Mouse (Mus musculus): ENCODE measurements at regions not wholly inside any gene's neighbourhood (a gene's known extent, or its start where the extent isn't known, plus 50 kb on each side); places are given as distances from the start of the nearest gene placed in this dataset.

GRCm38 (mm10) chr5:29920295-29920694 is 92.6 kb upstream of the Il6 start:
- Histone ChIP-seq H3K4me3 (ENCODE audit: low read depth, low read length) (no peak overlapping the region), H3K27ac (ENCODE audit: low read depth, low read length) (no peak overlapping the region), H3K4me2 (no peak overlapping the region), H3K27me3 (ENCODE audit: control insufficient read depth, insufficient read depth, low read length) (no peaks in the 10 kb centered on the region), H3K36me3 (ENCODE audit: control insufficient read depth, insufficient read depth, low read length) (no peaks in the 10 kb centered on the region), H3K9ac (ENCODE audit: low read depth, low read length) (no peak overlapping the region), H3K9me3 (replicated peaks; ENCODE audit: control insufficient read depth, low read length) (peaks cover 7% of the 10 kb centered on the region), H3K4me1 (ENCODE audit: control insufficient read depth, insufficient read depth, low read length) (no peaks in the 10 kb centered on the region)
- WGBS (ENCODE audit: insufficient replicate concordance), result 63% methylated on average over 2 of the region's 2 CpGs
- no peak for ATAC-seq (replicated peaks; ENCODE audit: insufficient number of reproducible peaks, low FRiP score, low TSS enrichment)

DNA sequence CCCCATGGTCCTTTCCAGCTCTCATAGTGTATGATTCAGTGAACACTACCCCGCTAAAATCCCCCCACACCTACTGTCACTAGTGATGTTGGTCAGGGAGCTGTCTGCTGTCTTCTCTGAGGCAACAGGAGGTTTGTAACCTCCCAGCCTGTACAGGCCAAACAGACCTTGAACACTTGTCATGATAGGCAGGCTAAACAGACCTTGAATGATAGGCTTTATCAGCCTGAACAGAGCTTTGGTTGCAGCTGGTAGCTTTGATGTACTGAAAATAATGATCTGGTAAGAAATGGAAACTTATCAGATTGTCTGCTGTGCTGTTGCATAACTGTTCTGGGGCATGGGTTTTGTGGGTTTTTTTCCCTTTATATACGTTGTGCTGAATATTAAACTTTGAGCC is 87.4 kb upstream of the Il6 start:
- no peak overlapping the region for H3K9ac ChIP-seq (ENCODE audit: low read depth, low read length)
- no peaks in the 10 kb centered on the region for H3K9me3 ChIP-seq (replicated peaks; ENCODE audit: control insufficient read depth, low read length)
- H3K4me2 ChIP-seq, result no peak overlapping the region
- no peaks in the 10 kb centered on the region for H3K36me3 ChIP-seq (ENCODE audit: control insufficient read depth, insufficient read depth, low read length)
- no peak overlapping the region for H3K4me3 ChIP-seq (ENCODE audit: low read depth, low read length)
- no peaks in the 10 kb centered on the region for H3K4me1 ChIP-seq (ENCODE audit: control insufficient read depth, insufficient read depth, low read length)
- no peak for ATAC-seq (replicated peaks; ENCODE audit: insufficient number of reproducible peaks, low FRiP score, low TSS enrichment)
- H3K27ac ChIP-seq (ENCODE audit: low read depth, low read length), result no peak overlapping the region
- H3K27me3 ChIP-seq (ENCODE audit: control insufficient read depth, insufficient read depth, low read length), result no peaks in the 10 kb centered on the region
- WGBS (ENCODE audit: insufficient replicate concordance), result 80% methylated on average over 2 of the region's 2 CpGs

GRCm38 (mm10) chr5:29927594-29927993 is 85.3 kb upstream of the Il6 start:
- H3K4me1 ChIP-seq (ENCODE audit: control insufficient read depth, insufficient read depth, low read length), result no peaks in the 10 kb centered on the region
- H3K9me3 ChIP-seq (replicated peaks; ENCODE audit: control insufficient read depth, low read length), result no peaks in the 10 kb centered on the region
- H3K36me3 ChIP-seq (ENCODE audit: control insufficient read depth, insufficient read depth, low read length), result no peaks in the 10 kb centered on the region
- whole genome bisulfite sequencing (ENCODE audit: insufficient replicate concordance), result 65% methylated on average over 1 of the region's 1 CpGs
- no peak overlapping the region for H3K4me2 ChIP-seq
- H3K4me3 ChIP-seq (ENCODE audit: low read depth, low read length), result no peak overlapping the region
- no peak overlapping the region for H3K27ac ChIP-seq (ENCODE audit: low read depth, low read length)
- no peaks in the 10 kb centered on the region for H3K27me3 ChIP-seq (ENCODE audit: control insufficient read depth, insufficient read depth, low read length)
- H3K9ac ChIP-seq (ENCODE audit: low read depth, low read length), result no peak overlapping the region
- ATAC-seq (replicated peaks; ENCODE audit: insufficient number of reproducible peaks, low FRiP score, low TSS enrichment), result no peak

GRCm38 (mm10) chr5:29929381-29929780 is 83.5 kb upstream of the Il6 start:
- Histone ChIP-seq H3K4me3 (ENCODE audit: low read depth, low read length) (no peak overlapping the region), H3K27ac (ENCODE audit: low read depth, low read length) (no peak overlapping the region), H3K4me1 (ENCODE audit: control insufficient read depth, insufficient read depth, low read length) (no peaks in the 10 kb centered on the region), H3K27me3 (ENCODE audit: control insufficient read depth, insufficient read depth, low read length) (no peaks in the 10 kb centered on the region), H3K9me3 (replicated peaks; ENCODE audit: control insufficient read depth, low read length) (no peaks in the 10 kb centered on the region), H3K4me2 (no peak overlapping the region), H3K9ac (ENCODE audit: low read depth, low read length) (no peak overlapping the region), H3K36me3 (ENCODE audit: control insufficient read depth, insufficient read depth, low read length) (no peaks in the 10 kb centered on the region)
- WGBS (ENCODE audit: insufficient replicate concordance), result 87% methylated on average over 2 of the region's 2 CpGs
- no peak for ATAC-seq (replicated peaks; ENCODE audit: insufficient number of reproducible peaks, low FRiP score, low TSS enrichment)

GRCm38 (mm10) chr5:29947225-29947624 is 65.7 kb upstream of the Il6 start:
- 40% methylated on average over 2 of the region's 2 CpGs for WGBS (ENCODE audit: insufficient replicate concordance)
- Histone ChIP-seq H3K9me3 (replicated peaks; ENCODE audit: control insufficient read depth, low read length) (no peaks in the 10 kb centered on the region), H3K4me2 (no peak overlapping the region), H3K27ac (ENCODE audit: low read depth, low read length) (no peak overlapping the region), H3K27me3 (ENCODE audit: control insufficient read depth, insufficient read depth, low read length) (no peaks in the 10 kb centered on the region), H3K36me3 (ENCODE audit: control insufficient read depth, insufficient read depth, low read length) (no peaks in the 10 kb centered on the region), H3K4me3 (ENCODE audit: low read depth, low read length) (no peak overlapping the region), H3K9ac (ENCODE audit: low read depth, low read length) (no peak overlapping the region), H3K4me1 (ENCODE audit: control insufficient read depth, insufficient read depth, low read length) (peaks cover 10% of the 10 kb centered on the region)
- no peak for ATAC-seq (replicated peaks; ENCODE audit: insufficient number of reproducible peaks, low FRiP score, low TSS enrichment)

DNA sequence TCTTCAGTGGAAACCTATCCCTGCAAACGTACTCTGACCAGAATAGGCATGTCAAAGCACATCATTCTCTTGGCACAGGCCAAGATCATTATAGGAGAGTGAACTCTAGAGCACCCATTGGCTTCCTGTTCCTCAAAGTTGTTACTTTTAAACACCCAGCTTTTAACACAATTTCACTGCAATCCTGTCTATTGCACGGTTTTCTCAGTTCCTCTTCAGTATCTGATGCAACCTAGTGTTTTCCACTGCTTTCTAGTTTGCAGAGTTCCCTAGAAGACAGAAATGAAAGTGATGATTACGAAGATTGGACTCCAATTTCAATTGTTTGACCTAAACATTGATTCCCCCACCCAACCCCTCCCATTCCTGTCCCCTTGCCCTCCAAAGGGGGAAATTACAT is 64.8 kb upstream of the Il6 start:
- no peak overlapping the region for H3K4me2 ChIP-seq
- ATAC-seq (replicated peaks; ENCODE audit: insufficient number of reproducible peaks, low FRiP score, low TSS enrichment), result no peak
- H3K9ac ChIP-seq (ENCODE audit: low read depth, low read length), result no peak overlapping the region
- WGBS (ENCODE audit: insufficient replicate concordance), result 59% methylated on average over 3 of the region's 3 CpGs
- H3K27ac ChIP-seq (ENCODE audit: low read depth, low read length), result no peak overlapping the region
- no peaks in the 10 kb centered on the region for H3K27me3 ChIP-seq (ENCODE audit: control insufficient read depth, insufficient read depth, low read length)
- H3K36me3 ChIP-seq (ENCODE audit: control insufficient read depth, insufficient read depth, low read length), result no peaks in the 10 kb centered on the region
- H3K4me3 ChIP-seq (ENCODE audit: low read depth, low read length), result no peak overlapping the region
- H3K9me3 ChIP-seq (replicated peaks; ENCODE audit: control insufficient read depth, low read length), result no peaks in the 10 kb centered on the region
- H3K4me1 ChIP-seq (ENCODE audit: control insufficient read depth, insufficient read depth, low read length), result peaks cover 10% of the 10 kb centered on the region

GRCm38 (mm10) chr5:29950456-29951170 is 62.3 kb upstream of the Il6 start:
- H3K36me3 ChIP-seq (ENCODE audit: control insufficient read depth, insufficient read depth, low read length), result no peaks in the 10 kb centered on the region
- 82% methylated on average over 5 of the region's 5 CpGs for WGBS (ENCODE audit: insufficient replicate concordance)
- H3K27ac ChIP-seq (ENCODE audit: low read depth, low read length), result no peak overlapping the region
- H3K9ac ChIP-seq (ENCODE audit: low read depth, low read length), result no peak overlapping the region
- no peak for ATAC-seq (replicated peaks; ENCODE audit: insufficient number of reproducible peaks, low FRiP score, low TSS enrichment)
- peaks cover 10% of the 10 kb centered on the region for H3K4me1 ChIP-seq (ENCODE audit: control insufficient read depth, insufficient read depth, low read length)
- H3K9me3 ChIP-seq (replicated peaks; ENCODE audit: control insufficient read depth, low read length), result no peaks in the 10 kb centered on the region
- no peak overlapping the region for H3K4me3 ChIP-seq (ENCODE audit: low read depth, low read length)
- no peaks in the 10 kb centered on the region for H3K27me3 ChIP-seq (ENCODE audit: control insufficient read depth, insufficient read depth, low read length)
- H3K4me2 ChIP-seq, result no peak overlapping the region

GRCm38 (mm10) chr5:29951381-29952350 is 61.2 kb upstream of the Il6 start:
- no peak overlapping the region for H3K27ac ChIP-seq (ENCODE audit: low read depth, low read length)
- H3K36me3 ChIP-seq (ENCODE audit: control insufficient read depth, insufficient read depth, low read length), result no peaks in the 10 kb centered on the region
- no peak overlapping the region for H3K9ac ChIP-seq (ENCODE audit: low read depth, low read length)
- no peak overlapping the region for H3K4me3 ChIP-seq (ENCODE audit: low read depth, low read length)
- 72% methylated on average over 7 of the region's 7 CpGs for WGBS (ENCODE audit: insufficient replicate concordance)
- H3K4me2 ChIP-seq, result no peak overlapping the region
- ATAC-seq (replicated peaks; ENCODE audit: insufficient number of reproducible peaks, low FRiP score, low TSS enrichment), result no peak
- H3K4me1 ChIP-seq (ENCODE audit: control insufficient read depth, insufficient read depth, low read length), result peaks cover 8% of the 10 kb centered on the region
- no peaks in the 10 kb centered on the region for H3K27me3 ChIP-seq (ENCODE audit: control insufficient read depth, insufficient read depth, low read length)
- H3K9me3 ChIP-seq (replicated peaks; ENCODE audit: control insufficient read depth, low read length), result no peaks in the 10 kb centered on the region

Data from heart, embryonic 11.5 days (tissue).